Mouse (Mus musculus): ENCODE measurements around the gene Rsc1a1.

GRCm38 (mm10) chr4:141686525-141686924 is 1.1 kb upstream of the Rsc1a1 start:
- no peak for TF ChIP-seq POLR2A (IDR thresholded peaks at IDR 0.05; ENCODE audit: low read depth, low read length)
- TF ChIP-seq CTCF (IDR thresholded peaks at IDR 0.05; ENCODE audit: extremely low read depth, insufficient read depth, insufficient read length, insufficient replicate concordance) = no peak

Data from spleen, adult 2 months (tissue).